Mouse (Mus musculus) liver, embryonic 11.5 days (tissue): ENCODE data around the gene Nupr1. TPM values are rescaled to one million over a fixed set of nuclear protein-coding genes. Genes with fewer than 3 reads are reported as not detected.

Experiments
- ATAC-seq: fragments of 200-750 bp; cut with Nextera tagmentation; replicated peaks from 2 replicates; pipeline ENCODE4 v1.8.0; 2017; ENCODE audit warnings: moderate number of reproducible peaks, mild to moderate bottlenecking, moderate TSS enrichment, moderate library complexity; ENCODE audit not compliant: low FRiP score
- DNase-seq: peaks from one replicate; pipeline ENCODE4 v3.0.0-alpha.2; 2017; ENCODE audit warnings: low spot score
- H3K27ac ChIP-seq: fragments of 300-500 bp; sonication (generic); 2 replicates; pipeline ENCODE4 v1.5.1; 2014; ENCODE audit warnings: mild to moderate bottlenecking, low read depth, low read length, control low read depth
- H3K27me3 ChIP-seq: fragments of 300-500 bp; sonication (generic); replicated peaks from 2 replicates; pipeline ENCODE4 v1.6.1; 2014; ENCODE audit warnings: low read length, mixed read lengths; ENCODE audit not compliant: control insufficient read depth, insufficient read depth
- H3K36me3 ChIP-seq: fragments of 300-500 bp; sonication (generic); 2 replicates; pipeline ENCODE4 v1.6.1; 2014; ENCODE audit warnings: mild to moderate bottlenecking, low read length, moderate library complexity, mixed read lengths; ENCODE audit not compliant: control insufficient read depth, insufficient read depth
- H3K4me1 ChIP-seq: fragments of 300-500 bp; sonication (generic); replicated peaks from 2 replicates; pipeline ENCODE4 v1.6.1; 2014; ENCODE audit warnings: low read length, mixed read lengths; ENCODE audit not compliant: control insufficient read depth, insufficient read depth
- H3K4me2 ChIP-seq: fragments of 300-500 bp; sonication (generic); 2 replicates; pipeline ENCODE4 v1.6.1; 2014; ENCODE audit warnings: mild to moderate bottlenecking, control low read depth, moderate library complexity
- H3K4me3 ChIP-seq: fragments of 300-500 bp; sonication (generic); 2 replicates; pipeline ENCODE4 v1.5.1; 2014; ENCODE audit warnings: low read depth, low read length, control low read depth
- H3K9ac ChIP-seq: fragments of 300-500 bp; sonication (generic); 2 replicates; pipeline ENCODE4 v1.6.1; 2014; ENCODE audit warnings: low read depth, low read length, control low read depth
- H3K9me3 ChIP-seq: fragments of 300-500 bp; sonication (generic); 2 replicates; pipeline ENCODE4 v1.6.1; 2016; ENCODE audit warnings: low read length, inconsistent platforms, mixed read lengths; ENCODE audit not compliant: control insufficient read depth
- WGBS: fragments of 180-500 bp; shearing (Covaris S2); extraction: QIAGEN DNeasy Blood & Tissue Kit; methylation state at CpG from one replicate; pipeline ENCODE4 v1.1.7; 2014; 5-methylcytosine and 5-hydroxymethylcytosine counted together
- polyA plus RNA-seq: library from polyadenylated mRNA; unstranded; fragments of >200 nt; fragmentation: Nextera tagmentation; extraction: Ambion mirVana; gene quantifications from 2 replicates; pipeline ENCODE4 v1.2.1, GENCODE M21; 2014

The Nupr1 gene
- polyA plus RNA-seq, 1 experiment from 2014 or later = 7.1 TPM

DNA sequence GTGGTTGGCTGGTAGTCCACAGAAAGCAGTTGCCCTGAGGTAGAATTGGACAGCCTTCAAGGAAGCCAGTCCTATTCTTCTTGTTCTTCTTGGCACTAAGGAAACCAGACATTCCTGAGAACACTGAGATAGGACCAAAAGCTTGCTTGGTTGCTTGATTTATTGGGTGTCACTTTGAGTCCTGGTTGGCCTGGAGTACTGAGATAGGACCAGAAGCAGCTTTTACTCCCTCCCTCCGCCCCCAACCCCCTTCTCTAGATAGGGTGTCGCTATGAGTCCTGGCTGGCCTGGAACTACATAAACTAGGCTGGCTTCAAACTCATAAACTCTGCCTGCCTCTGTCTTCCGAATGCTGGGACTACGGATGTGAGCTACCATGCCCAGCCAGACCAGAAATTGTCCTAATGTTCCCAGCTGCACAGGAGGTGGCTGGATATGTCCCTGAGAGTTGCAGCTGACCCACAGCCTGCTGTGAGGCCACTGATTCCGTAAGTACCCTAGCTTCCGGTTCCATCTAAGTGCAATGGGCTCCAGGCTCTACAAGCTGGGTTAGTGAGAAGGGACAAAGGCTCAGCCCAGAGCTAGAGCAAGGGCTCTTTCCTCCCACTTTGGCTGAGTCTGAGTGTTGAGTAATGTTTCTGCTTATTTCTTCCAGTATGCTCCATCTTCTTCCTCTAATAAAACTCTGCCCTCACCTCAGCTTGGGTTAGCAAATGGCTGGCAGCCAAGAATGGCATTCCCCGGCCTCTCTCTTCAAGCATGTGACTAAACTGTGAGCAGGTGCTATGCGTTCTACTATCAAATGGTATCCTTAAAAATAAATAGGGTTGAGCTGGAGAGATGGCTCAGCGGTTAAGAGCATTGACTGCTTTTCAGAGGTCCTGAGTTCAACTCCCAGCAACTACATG is 9.0 kb downstream of the Nupr1 start:
- DNase-seq (no peak), ATAC-seq (peak; percentile 77)
- Histone ChIP-seq H3K36me3 (no peaks in the 10 kb centered on the region), H3K4me3 (no peak overlapping the region; the same call in 1 of the 2 replicates), H3K4me2 (peak overlapping the region; percentile 30), H3K9ac (no peak overlapping the region), H3K9me3 (no peaks in the 10 kb centered on the region), H3K4me1 (peaks cover 33% of the 10 kb centered on the region), H3K27me3 (no peaks in the 10 kb centered on the region), H3K27ac (no peak overlapping the region; the same call in 1 of the 2 replicates)
- WGBS = 62% methylated on average over 9 of the region's 9 CpGs

DNA sequence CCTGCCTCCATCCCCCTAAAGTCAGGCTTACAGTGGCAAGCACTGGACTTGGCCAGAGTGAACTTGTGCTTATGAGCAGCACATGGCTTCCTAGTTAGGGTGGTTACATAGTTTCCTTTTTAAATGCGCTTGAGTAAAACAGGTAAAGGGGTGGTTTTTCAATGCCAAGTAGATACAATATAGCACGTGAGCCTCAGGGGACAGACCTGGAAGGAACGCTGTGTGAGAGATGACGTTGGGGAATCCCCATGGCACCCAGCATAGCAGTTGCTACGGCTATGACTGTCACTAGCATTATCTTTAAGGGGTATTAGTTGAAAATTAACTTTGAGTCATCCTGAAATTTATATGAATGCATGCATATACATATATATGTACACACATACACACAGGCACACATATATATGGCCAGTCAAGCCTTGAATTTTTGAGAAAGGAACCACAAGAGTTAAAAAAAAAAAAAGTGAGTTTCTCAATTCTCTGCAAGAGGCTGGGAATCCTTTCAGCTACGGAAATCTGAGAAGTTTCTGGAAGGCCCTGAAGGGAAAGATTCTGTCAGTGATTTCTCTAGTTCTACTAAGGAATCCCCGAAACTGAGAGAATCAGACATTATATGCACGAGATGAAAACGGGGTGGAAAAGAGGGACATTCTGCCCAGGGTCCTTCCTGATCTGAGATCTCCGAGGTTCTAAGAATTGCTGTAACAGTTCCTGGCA is 10.9 kb downstream of the Nupr1 start:
- 83% methylated on average over 10 of the region's 10 CpGs for WGBS
- no peak for ATAC-seq
- Histone ChIP-seq H3K4me1 (peaks cover 23% of the 10 kb centered on the region), H3K9ac (no peak overlapping the region), H3K4me2 (no peak overlapping the region), H3K27me3 (no peaks in the 10 kb centered on the region), H3K27ac (no peak overlapping the region), H3K36me3 (no peaks in the 10 kb centered on the region), H3K9me3 (no peaks in the 10 kb centered on the region), H3K4me3 (no peak overlapping the region)
- no peak for DNase-seq

DNA sequence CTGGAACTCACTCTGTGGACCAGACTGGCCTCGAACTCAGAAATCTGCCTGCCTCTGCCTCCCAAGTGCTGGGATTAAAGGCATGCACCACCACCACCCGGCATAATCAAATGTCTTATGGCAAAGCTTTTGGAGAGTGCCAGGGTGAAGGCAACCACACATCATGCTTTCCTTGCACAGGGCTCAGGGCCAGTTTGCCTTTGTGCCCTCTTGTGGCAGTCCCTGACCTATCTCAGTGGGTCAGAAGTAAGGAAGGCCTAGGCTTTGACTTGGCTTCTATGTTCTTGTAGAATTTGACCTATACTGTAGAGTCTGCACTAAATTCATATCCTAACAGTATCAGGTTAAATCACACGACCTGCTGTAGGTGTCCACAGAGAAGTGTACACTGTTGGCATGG is 14.0 kb downstream of the Nupr1 start:
- Histone ChIP-seq H3K9me3 (no peaks in the 10 kb centered on the region), H3K27me3 (no peaks in the 10 kb centered on the region), H3K27ac (no peak overlapping the region), H3K4me3 (no peak overlapping the region), H3K36me3 (no peaks in the 10 kb centered on the region), H3K4me1 (peaks cover 5% of the 10 kb centered on the region), H3K9ac (no peak overlapping the region), H3K4me2 (no peak overlapping the region)
- no peak for DNase-seq
- WGBS = 61% methylated on average over 3 of the region's 3 CpGs
- no peak for ATAC-seq

DNA sequence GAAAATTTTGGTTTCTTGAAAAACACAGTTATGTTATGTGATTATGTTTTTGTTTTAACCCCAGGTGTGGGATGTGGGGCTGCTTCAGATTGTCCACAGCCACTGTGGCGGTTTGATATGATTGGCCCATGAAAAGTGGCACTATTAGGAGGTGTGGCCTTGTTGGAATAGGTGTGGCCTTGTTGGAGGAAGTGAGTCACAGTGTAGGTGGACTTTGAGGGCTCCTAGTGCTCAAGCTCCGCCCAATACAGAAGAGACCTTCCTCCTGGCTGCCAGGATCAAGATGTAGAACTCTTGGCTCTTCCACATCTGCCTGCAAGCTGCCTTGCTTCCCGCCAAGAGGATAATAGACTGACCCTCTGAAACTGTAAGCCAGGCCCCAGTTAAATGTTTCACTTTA is 17.9 kb downstream of the Nupr1 start:
- no peak overlapping the region for H3K9ac ChIP-seq
- no peaks in the 10 kb centered on the region for H3K4me1 ChIP-seq
- 75% methylated on average over 3 of the region's 3 CpGs for WGBS
- no peak overlapping the region for H3K27ac ChIP-seq
- ATAC-seq (no peak), DNase-seq (no peak)
- no peak overlapping the region for H3K4me3 ChIP-seq
- no peaks in the 10 kb centered on the region for H3K36me3 ChIP-seq
- no peaks in the 10 kb centered on the region for H3K27me3 ChIP-seq
- no peak overlapping the region for H3K4me2 ChIP-seq
- H3K9me3 ChIP-seq = no peaks in the 10 kb centered on the region

DNA sequence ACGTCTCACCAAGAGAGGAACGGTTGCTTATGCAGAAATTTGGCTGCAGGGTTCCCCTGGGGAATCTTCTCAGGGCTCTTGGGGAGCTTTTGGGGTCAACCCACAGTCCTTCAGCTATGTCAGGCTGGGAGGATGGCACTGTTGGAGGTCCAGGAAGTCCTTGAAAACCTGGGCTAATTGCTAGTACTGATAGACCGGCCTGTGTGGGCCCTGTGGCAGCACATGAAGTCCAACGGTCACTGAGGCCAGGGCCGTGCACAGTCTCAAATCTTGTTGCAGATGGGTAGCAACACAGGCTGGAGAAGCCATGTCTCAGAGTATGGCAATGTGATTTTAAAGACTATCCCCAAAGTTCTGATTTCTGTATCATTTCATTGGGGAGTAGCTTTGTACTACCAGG is 22.9 kb downstream of the Nupr1 start:
- H3K4me3 ChIP-seq = no peak overlapping the region
- H3K4me2 ChIP-seq = no peak overlapping the region
- no peaks in the 10 kb centered on the region for H3K4me1 ChIP-seq
- H3K36me3 ChIP-seq = no peaks in the 10 kb centered on the region
- no peaks in the 10 kb centered on the region for H3K9me3 ChIP-seq
- no peak overlapping the region for H3K9ac ChIP-seq
- ATAC-seq (no peak), DNase-seq (no peak)
- no peaks in the 10 kb centered on the region for H3K27me3 ChIP-seq
- 72% methylated on average over 5 of the region's 5 CpGs for WGBS
- no peak overlapping the region for H3K27ac ChIP-seq

DNA sequence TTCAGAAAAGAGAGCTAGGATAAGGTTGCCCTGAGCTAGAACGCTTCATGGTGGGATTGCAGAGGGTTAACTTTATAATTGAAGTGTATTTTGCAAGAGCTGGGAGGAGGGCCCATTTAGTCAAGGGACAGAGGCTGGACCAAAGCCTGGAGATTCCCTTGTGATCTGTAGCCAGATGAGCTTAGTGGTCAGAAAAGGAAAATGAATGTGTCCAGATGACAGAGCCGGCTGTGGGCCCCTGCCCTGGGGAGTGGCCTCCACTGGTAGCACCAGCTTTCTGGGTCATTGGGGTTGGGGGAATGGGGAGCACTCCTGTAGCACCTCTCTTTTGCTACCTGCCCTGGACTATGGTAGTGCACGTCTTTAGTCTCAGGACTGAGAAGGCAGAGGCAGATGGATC is 23.6 kb downstream of the Nupr1 start:
- H3K27ac ChIP-seq = no peak overlapping the region
- no peaks in the 10 kb centered on the region for H3K4me1 ChIP-seq
- H3K4me3 ChIP-seq = no peak overlapping the region
- H3K36me3 ChIP-seq = no peaks in the 10 kb centered on the region
- no peak overlapping the region for H3K4me2 ChIP-seq
- 77% methylated on average over 3 of the region's 3 CpGs for WGBS
- H3K27me3 ChIP-seq = no peaks in the 10 kb centered on the region
- DNase-seq = no peak
- H3K9me3 ChIP-seq = no peaks in the 10 kb centered on the region
- no peak for ATAC-seq
- no peak overlapping the region for H3K9ac ChIP-seq

DNA sequence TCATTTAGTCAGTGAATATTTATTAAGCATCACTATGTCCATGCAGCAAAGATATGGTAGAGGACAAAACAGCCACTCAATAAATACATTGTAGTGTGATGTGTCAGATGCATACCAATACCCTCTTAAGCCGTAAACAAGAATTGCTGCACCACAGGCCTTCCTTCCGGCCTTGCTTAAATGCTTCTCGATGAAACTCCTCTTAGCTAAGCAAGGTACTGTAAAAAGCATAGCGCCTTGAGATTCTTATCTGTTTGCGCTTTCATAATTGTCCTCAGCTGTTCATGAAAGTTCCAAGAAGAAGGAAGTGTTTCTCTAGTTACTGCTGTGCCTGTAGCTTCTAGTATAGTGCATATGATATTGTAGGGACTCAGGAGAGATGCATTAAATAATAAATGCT is 24.1 kb downstream of the Nupr1 start:
- DNase-seq (no peak), ATAC-seq (no peak)
- H3K4me1 ChIP-seq = no peaks in the 10 kb centered on the region
- H3K4me3 ChIP-seq = no peak overlapping the region
- H3K9ac ChIP-seq = no peak overlapping the region
- no peak overlapping the region for H3K4me2 ChIP-seq
- no peaks in the 10 kb centered on the region for H3K36me3 ChIP-seq
- H3K27me3 ChIP-seq = no peaks in the 10 kb centered on the region
- H3K27ac ChIP-seq = no peak overlapping the region
- 75% methylated on average over 5 of the region's 5 CpGs for WGBS
- no peaks in the 10 kb centered on the region for H3K9me3 ChIP-seq

DNA sequence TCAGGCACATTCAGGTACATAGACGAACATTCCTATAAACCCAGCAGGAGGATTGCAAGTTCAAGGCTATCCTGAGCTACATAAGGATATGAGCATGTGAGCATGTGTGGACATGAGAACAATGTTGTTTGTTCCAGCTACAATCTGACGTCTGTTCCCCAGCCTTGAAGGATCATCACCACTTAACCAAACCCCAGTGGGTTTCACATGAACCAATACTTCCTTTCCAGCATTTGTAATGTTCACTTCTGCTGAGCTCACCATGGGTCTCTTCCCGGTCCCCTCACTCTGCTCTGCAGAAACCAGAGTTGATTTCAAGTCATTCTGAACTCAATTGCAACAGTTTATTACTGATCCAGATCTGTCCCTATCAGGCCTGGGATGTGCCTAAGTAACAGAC is 28.0 kb downstream of the Nupr1 start:
- no peaks in the 10 kb centered on the region for H3K36me3 ChIP-seq
- no peak overlapping the region for H3K4me2 ChIP-seq
- no peak overlapping the region for H3K9ac ChIP-seq
- no peaks in the 10 kb centered on the region for H3K4me1 ChIP-seq
- 67% methylated on average over 3 of the region's 3 CpGs for WGBS
- no peak overlapping the region for H3K4me3 ChIP-seq
- no peak for DNase-seq
- ATAC-seq = no peak
- no peaks in the 10 kb centered on the region for H3K27me3 ChIP-seq
- no peaks in the 10 kb centered on the region for H3K9me3 ChIP-seq
- no peak overlapping the region for H3K27ac ChIP-seq
